Comparison of ENCODE assay signal across 8 mouse cellular contexts in genomic region chr12:112594989-112595388, GRCm38 (mm10). TPM values are rescaled to one million over a fixed set of nuclear protein-coding genes. Genes with fewer than 3 reads are reported as not detected.
DNase-seq lines count a peak whose midpoint lies in the region; ATAC-seq and TF ChIP-seq lines count a peak whose summit lies in the region.

No protein-coding gene starts in this region.

- H3K27ac ChIP-seq in heart, embryonic 12.5 days (ENCODE audit: poor library complexity, severe bottlenecking): peak overlapping the region; percentile 72
- 0 out of 2 replicates have a peak overlapping the region, but pooled peaks have one; percentile 10 for H3K27ac ChIP-seq in ES-E14 (ENCODE audit: insufficient read depth, low read depth, low read length, poor library complexity, severe bottlenecking)
- peak overlapping the region; percentile 19; the same call in 1 of the 2 replicates for H3K27ac ChIP-seq in forebrain, embryonic 12.5 days
- peak overlapping the region; percentile 64 for H3K27ac ChIP-seq in limb, embryonic 15.5 days

- H3K9me3 ChIP-seq in heart, embryonic 12.5 days (replicated peaks): no peaks in the 10 kb centered on the region
- no peaks in the 10 kb centered on the region for H3K9me3 ChIP-seq in ES-E14 (ENCODE audit: control insufficient read depth, insufficient read depth, low read depth, low read length)
- H3K9me3 ChIP-seq in forebrain, embryonic 12.5 days: no peaks in the 10 kb centered on the region
- H3K9me3 ChIP-seq in limb, embryonic 15.5 days: no peaks in the 10 kb centered on the region

- H3K36me3 ChIP-seq in heart, embryonic 12.5 days: peaks cover under 1% of the 10 kb centered on the region; the same call in 1 of the 2 replicates
- H3K36me3 ChIP-seq in ES-E14 (ENCODE audit: control insufficient read depth, insufficient read depth, low read length, poor library complexity, severe bottlenecking): no peaks in the 10 kb centered on the region; the same call in 1 of the 2 replicates
- no peaks in the 10 kb centered on the region for H3K36me3 ChIP-seq in forebrain, embryonic 12.5 days (replicated peaks)
- peaks cover under 1% of the 10 kb centered on the region; the same call in 1 of the 2 replicates for H3K36me3 ChIP-seq in limb, embryonic 15.5 days

- in situ Hi-C loops in ES-E14 (cut with MboI; ENCODE audit: low sequenced_read_pairs in 2 of 2, unreplicated experiment in 2 of 2): no loop called here

- H3K4me3 ChIP-seq in heart, embryonic 12.5 days: no peak overlapping the region
- no peak overlapping the region for H3K4me3 ChIP-seq in ES-E14 (ENCODE audit: insufficient read depth in 1 of 2, low read depth in 1 of 2, low read length in 2 of 2, poor library complexity in 1 of 2, severe bottlenecking in 1 of 2)
- H3K4me3 ChIP-seq in forebrain, embryonic 12.5 days (replicated peaks): no peak overlapping the region
- no peak overlapping the region for H3K4me3 ChIP-seq in limb, embryonic 15.5 days

- H3K9ac ChIP-seq in heart, embryonic 12.5 days: no peak overlapping the region
- H3K9ac ChIP-seq in ES-E14 (ENCODE audit: insufficient read depth, low read depth, low read length, poor library complexity, severe bottlenecking): no peak overlapping the region
- H3K9ac ChIP-seq in forebrain, embryonic 12.5 days: no peak overlapping the region
- H3K9ac ChIP-seq in limb, embryonic 15.5 days: no peak overlapping the region

- DNase-seq in heart, postnatal 10 days: no peak
- no peak for DNase-seq in ES-E14 (ENCODE audit: low read depth, low spot score)
- DNase-seq in urinary bladder, adult 18-20 months (ENCODE audit: low spot score in 2 of 2): no peak
- DNase-seq in layer of hippocampus, adult 8-10 months (ENCODE audit: low spot score in 2 of 2): no peak
- no peak for DNase-seq in ovary, postnatal 10 days (ENCODE audit: low spot score)

- intact Hi-C loops in heart, postnatal 10 days (cut with DNase I): no loop called here

- peak overlapping the region; percentile 20; the same call in 1 of the 2 replicates for H3K4me2 ChIP-seq in heart, embryonic 12.5 days
- H3K4me2 ChIP-seq in forebrain, embryonic 12.5 days: no peak overlapping the region
- no peak overlapping the region for H3K4me2 ChIP-seq in limb, embryonic 15.5 days

- peaks cover 72% of the 10 kb centered on the region for H3K4me1 ChIP-seq in heart, embryonic 12.5 days (replicated peaks)
- H3K4me1 ChIP-seq in ES-E14 (ENCODE audit: control insufficient read depth in 2 of 2, insufficient read depth in 2 of 2, low read length in 2 of 2, poor library complexity in 1 of 2): peaks cover 5 to 34% of the 10 kb centered on the region in 2 experiments; a peak in 3 of 4 replicates
- H3K4me1 ChIP-seq in forebrain, embryonic 12.5 days: peaks cover 24% of the 10 kb centered on the region
- H3K4me1 ChIP-seq in limb, embryonic 15.5 days: peaks cover 66% of the 10 kb centered on the region

- ATAC-seq in heart, embryonic 12.5 days (ENCODE audit: insufficient number of reproducible peaks, low FRiP score): no peak
- no peak for ATAC-seq in forebrain, embryonic 12.5 days (ENCODE audit: low FRiP score)
- no peak for ATAC-seq in limb, embryonic 15.5 days (ENCODE audit: insufficient number of reproducible peaks, low FRiP score, low TSS enrichment, low read depth)

- peaks cover 8% of the 10 kb centered on the region; the same call in 1 of the 2 replicates for H3K27me3 ChIP-seq in heart, embryonic 12.5 days (replicated peaks)
- H3K27me3 ChIP-seq in forebrain, embryonic 12.5 days: peaks cover 14% of the 10 kb centered on the region
- no peaks in the 10 kb centered on the region for H3K27me3 ChIP-seq in limb, embryonic 15.5 days

- WGBS in heart, embryonic 12.5 days: 22% methylated on average over 4 of the region's 4 CpGs
- WGBS in forebrain, embryonic 12.5 days: 46% methylated on average over 4 of the region's 4 CpGs
- 35% methylated on average over 4 of the region's 4 CpGs for WGBS in limb, embryonic 15.5 days

TF ChIP-seq in ES-E14, 5 proteins besides CTCF, POLR2A, EP300 and RAD21:
- TF ChIP-seq ZC3H11A (IDR thresholded peaks at IDR 0.05; ENCODE audit: borderline replicate concordance, low read depth, low read length): no peak
- no peak for TF ChIP-seq MAFK (IDR thresholded peaks at IDR 0.05; ENCODE audit: insufficient read depth, low read depth, low read length)
- TF ChIP-seq ZNF384 (IDR thresholded peaks at IDR 0.05; ENCODE audit: low read depth, low read length): no peak
- TF ChIP-seq HCFC1 (IDR thresholded peaks at IDR 0.05; ENCODE audit: borderline replicate concordance, insufficient read depth, low read length): no peak
- no peak for TF ChIP-seq CHD2 (IDR thresholded peaks at IDR 0.05; ENCODE audit: low read depth, low read length)

RNA-seq across cellular contexts. Expression of gene Inf2, which starts 6.4 kb away (rescaled TPM):
- polyA plus RNA-seq in heart, embryonic 12.5 days (2016; fragmentation: Nextera tagmentation; extraction: Ambion mirVana): 2.2 and 3.5 TPM in 2 replicates
- 10 to 100 TPM; 18.4 to 23.3 TPM for total RNA-seq in heart, postnatal 10 days (2021)
- 17.8 and 21.0 TPM in 2 replicates for total RNA-seq in ES-E14 (2012; rRNA removed)
- 0.70 and 1.3 TPM in 2 replicates for polyA plus RNA-seq in forebrain, embryonic 12.5 days (2016; fragmentation: Nextera tagmentation; extraction: Ambion mirVana)
- 7.4 and 7.6 TPM in 2 replicates for polyA plus RNA-seq in limb, embryonic 15.5 days (2015; fragmentation: Nextera tagmentation; extraction: Ambion mirVana)
- total RNA-seq in layer of hippocampus, adult 8-10 months (2022): 100 to 1,000 TPM; 111 to 121 (median 115) TPM

RNA-seq across cellular contexts. Expression of gene Adssl1, which starts 24.9 kb away (rescaled TPM):
- polyA plus RNA-seq in heart, embryonic 12.5 days (2016; fragmentation: Nextera tagmentation; extraction: Ambion mirVana): 81.7 and 86.4 TPM in 2 replicates
- 100 to 1,000 TPM; 129 to 136 TPM for total RNA-seq in heart, postnatal 10 days (2021)
- 2.0 and 2.4 TPM in 2 replicates for total RNA-seq in ES-E14 (2012; rRNA removed)
- 2.0 and 2.8 TPM in 2 replicates for polyA plus RNA-seq in forebrain, embryonic 12.5 days (2016; fragmentation: Nextera tagmentation; extraction: Ambion mirVana)
- 11.6 and 27.2 TPM in 2 replicates for polyA plus RNA-seq in limb, embryonic 15.5 days (2015; fragmentation: Nextera tagmentation; extraction: Ambion mirVana)
- 10 to 100 TPM in 3 of 4 experiments, 1 to 10 TPM in 1; 9.6 to 30.4 (median 20.8) TPM for total RNA-seq in layer of hippocampus, adult 8-10 months (2022)

RNA-seq across cellular contexts. Expression of gene Siva1, which starts 49.5 kb away (rescaled TPM):
- polyA plus RNA-seq in heart, embryonic 12.5 days (2016; fragmentation: Nextera tagmentation; extraction: Ambion mirVana): 99.4 and 116 TPM in 2 replicates
- total RNA-seq in heart, postnatal 10 days (2021): 10 to 100 TPM; 26.4 to 31.4 TPM
- 301 and 355 TPM in 2 replicates for total RNA-seq in ES-E14 (2012; rRNA removed)
- 151 and 173 TPM in 2 replicates for polyA plus RNA-seq in forebrain, embryonic 12.5 days (2016; fragmentation: Nextera tagmentation; extraction: Ambion mirVana)
- 195 and 218 TPM in 2 replicates for polyA plus RNA-seq in limb, embryonic 15.5 days (2015; fragmentation: Nextera tagmentation; extraction: Ambion mirVana)
- total RNA-seq in layer of hippocampus, adult 8-10 months (2022): 10 to 100 TPM; 20.8 to 23.5 (median 22.1) TPM

Comparison
In these comparisons a context has a peak if more than half of its experiments do, and no peak if none do; other contexts are left out.
1. H3K27ac ChIP-seq: peak in every context shown above with its lines; median percentile 72 in heart, embryonic 12.5 days; 64 in limb, embryonic 15.5 days; 19 in forebrain, embryonic 12.5 days; 10 in ES-E14.
2. RNA of gene Adssl1, which starts 24.9 kb away (total RNA-seq): 129 to 136 TPM in heart, postnatal 10 days; 9.6 to 30.4 TPM in layer of hippocampus, adult 8-10 months and 2.0 to 2.4 TPM in ES-E14; every median in the first group is over 4 times any median in the second.